Mouse (Mus musculus): Measurements from ENCODE around the gene Sctr. TPM values are rescaled to one million over a fixed set of nuclear protein-coding genes. Genes with fewer than 3 reads are reported as not detected.

Gene Sctr
- polyA plus RNA-seq, 1 experiment: 0.07 TPM

DNA sequence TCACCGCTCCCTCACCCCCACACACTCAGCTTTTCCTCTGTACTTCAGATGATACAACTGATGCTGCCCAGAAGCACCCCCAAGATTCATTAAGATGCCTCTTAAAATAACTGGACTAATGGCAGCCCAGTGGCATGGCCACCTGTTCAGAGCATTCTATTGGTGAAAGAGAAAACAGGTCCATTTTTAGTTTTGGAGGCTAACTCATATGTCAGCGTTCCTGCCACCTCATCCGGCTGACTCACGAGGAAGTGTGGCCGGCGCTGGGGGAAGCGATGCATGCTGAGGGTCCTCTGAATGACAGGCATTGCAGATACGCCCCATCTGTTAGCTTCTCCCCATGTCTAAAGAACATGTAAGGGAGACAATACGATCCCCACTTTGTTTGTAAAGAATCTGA, 31.9 kb downstream of the Sctr start:
- no peak overlapping the region for H3K4me3 ChIP-seq (ENCODE audit: insufficient read depth, poor library complexity, severe bottlenecking)
- no peak overlapping the region for H3ac ChIP-seq (ENCODE audit: control insufficient read depth, insufficient read length, low read depth)
- H3K79me2 ChIP-seq (ENCODE audit: control insufficient read depth, insufficient read depth): no peaks in the 10 kb centered on the region
- TF ChIP-seq USF1 (IDR thresholded peaks at IDR 0.05; ENCODE audit: low read depth) (no peak), MYOD1 (IDR thresholded peaks at IDR 0.05; ENCODE audit: control insufficient read depth, insufficient read length, low read depth) (peak; percentile 88), MYOG (IDR thresholded peaks at IDR 0.05; ENCODE audit: control insufficient read depth, extremely low read depth, insufficient read length) (no peak), FOSL1 (IDR thresholded peaks at IDR 0.05; ENCODE audit: insufficient read depth, low read length, poor library complexity, severe bottlenecking) (no peak), CTCF (IDR thresholded peaks at IDR 0.05; ENCODE audit: control insufficient read depth, insufficient read depth, insufficient read length) (no peak), CEBPB (IDR thresholded peaks at IDR 0.05; ENCODE audit: low read depth) (no peak), MAX (IDR thresholded peaks at IDR 0.05) (peak; percentile 51)
- H3K79me3 ChIP-seq (ENCODE audit: low read depth): no peaks in the 10 kb centered on the region
- no peaks in the 10 kb centered on the region for H3K36me3 ChIP-seq (ENCODE audit: control insufficient read depth, insufficient read depth)
- H3K27me3 ChIP-seq (ENCODE audit: control insufficient read depth, insufficient read depth, insufficient read length): no peaks in the 10 kb centered on the region

DNA sequence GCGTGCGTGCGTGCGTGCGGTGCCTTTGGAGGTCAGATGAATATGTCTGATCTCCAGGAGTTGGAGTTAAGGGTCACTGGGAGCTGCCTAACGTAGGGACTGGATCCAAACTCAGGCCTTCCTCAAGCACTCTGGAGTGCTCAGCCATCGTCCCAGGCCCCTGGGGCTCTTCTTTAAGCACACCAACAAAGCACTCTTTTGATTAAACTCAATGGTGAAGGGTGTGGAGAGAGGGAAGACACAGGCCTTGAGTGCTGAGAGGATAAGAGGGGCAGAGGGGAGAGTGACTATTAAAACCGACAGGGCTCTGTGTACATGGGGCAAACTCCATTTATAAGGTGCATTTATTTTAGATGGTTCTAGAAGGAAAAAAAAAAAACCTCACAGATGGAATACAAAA, 35.7 kb downstream of the Sctr start:
- Histone ChIP-seq H3ac (ENCODE audit: control insufficient read depth, insufficient read length, low read depth) (no peak overlapping the region), H3K79me2 (ENCODE audit: control insufficient read depth, insufficient read depth) (no peaks in the 10 kb centered on the region), H3K79me3 (ENCODE audit: low read depth) (no peaks in the 10 kb centered on the region), H3K4me3 (ENCODE audit: insufficient read depth, poor library complexity, severe bottlenecking) (no peak overlapping the region), H3K27me3 (ENCODE audit: control insufficient read depth, insufficient read depth, insufficient read length) (no peaks in the 10 kb centered on the region), H3K36me3 (ENCODE audit: control insufficient read depth, insufficient read depth) (no peaks in the 10 kb centered on the region)
- TF ChIP-seq FOSL1 (IDR thresholded peaks at IDR 0.05; ENCODE audit: insufficient read depth, low read length, poor library complexity, severe bottlenecking) (no peak), USF1 (IDR thresholded peaks at IDR 0.05; ENCODE audit: low read depth) (no peak), MAX (IDR thresholded peaks at IDR 0.05) (no peak), MYOG (IDR thresholded peaks at IDR 0.05; ENCODE audit: control insufficient read depth, extremely low read depth, insufficient read length) (no peak), CTCF (IDR thresholded peaks at IDR 0.05; ENCODE audit: control insufficient read depth, insufficient read depth, insufficient read length) (no peak), MYOD1 (IDR thresholded peaks at IDR 0.05; ENCODE audit: control insufficient read depth, insufficient read length, low read depth) (no peak), CEBPB (IDR thresholded peaks at IDR 0.05; ENCODE audit: low read depth) (no peak)

DNA sequence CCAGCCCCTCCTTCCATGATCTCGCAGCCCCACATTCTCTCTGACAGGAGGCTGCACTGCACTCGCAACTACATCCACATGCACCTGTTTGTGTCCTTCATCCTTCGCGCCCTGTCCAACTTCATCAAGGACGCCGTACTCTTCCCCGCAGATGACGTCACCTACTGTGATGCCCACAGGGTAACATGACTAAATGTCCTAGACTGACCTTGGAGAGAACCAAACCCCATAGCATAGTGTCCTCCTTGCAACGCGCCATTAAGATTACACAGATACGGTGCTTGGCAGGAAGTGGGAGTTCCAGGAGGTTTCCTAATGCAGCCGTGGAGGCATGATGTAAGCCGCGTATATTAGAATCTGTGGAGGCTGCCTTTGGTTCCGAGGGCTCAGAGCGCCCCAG, 37.9 kb downstream of the Sctr start:
- no peak for TF ChIP-seq MAX (IDR thresholded peaks at IDR 0.05)
- TF ChIP-seq MYOD1 (IDR thresholded peaks at IDR 0.05; ENCODE audit: control insufficient read depth, insufficient read length, low read depth): peak; percentile 97
- no peaks in the 10 kb centered on the region for H3K36me3 ChIP-seq (ENCODE audit: control insufficient read depth, insufficient read depth)
- H3K79me2 ChIP-seq (ENCODE audit: control insufficient read depth, insufficient read depth): no peaks in the 10 kb centered on the region
- no peak overlapping the region for H3K4me3 ChIP-seq (ENCODE audit: insufficient read depth, poor library complexity, severe bottlenecking)
- H3K27me3 ChIP-seq (ENCODE audit: control insufficient read depth, insufficient read depth, insufficient read length): no peaks in the 10 kb centered on the region
- no peak overlapping the region for H3ac ChIP-seq (ENCODE audit: control insufficient read depth, insufficient read length, low read depth)
- no peaks in the 10 kb centered on the region for H3K79me3 ChIP-seq (ENCODE audit: low read depth)

DNA sequence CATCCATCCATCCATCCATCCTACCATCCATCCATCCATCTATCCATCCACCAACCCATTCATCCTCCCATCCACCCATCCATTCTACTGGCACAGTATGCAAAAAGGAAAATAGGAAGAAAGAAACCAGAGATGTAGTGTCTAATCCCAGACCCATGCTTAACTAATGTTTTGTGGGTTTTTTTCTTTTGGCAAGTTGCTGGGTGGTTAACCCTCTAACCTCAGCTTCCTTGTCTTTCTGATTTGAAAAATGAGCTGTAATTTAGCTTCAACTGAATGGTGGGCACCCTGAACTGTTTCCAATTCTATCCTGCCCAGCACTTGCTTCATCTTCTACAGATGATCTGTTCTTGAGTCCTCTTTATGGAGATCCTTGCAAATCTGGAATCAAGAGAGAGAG, 40.6 kb downstream of the Sctr start:
- Histone ChIP-seq H3K79me2 (ENCODE audit: control insufficient read depth, insufficient read depth) (no peaks in the 10 kb centered on the region), H3ac (ENCODE audit: control insufficient read depth, insufficient read length, low read depth) (no peak overlapping the region), H3K36me3 (ENCODE audit: control insufficient read depth, insufficient read depth) (no peaks in the 10 kb centered on the region), H3K4me3 (ENCODE audit: insufficient read depth, poor library complexity, severe bottlenecking) (no peak overlapping the region), H3K27me3 (ENCODE audit: control insufficient read depth, insufficient read depth, insufficient read length) (no peaks in the 10 kb centered on the region), H3K79me3 (ENCODE audit: low read depth) (no peaks in the 10 kb centered on the region)
- TF ChIP-seq USF1 (IDR thresholded peaks at IDR 0.05; ENCODE audit: low read depth) (no peak), MYOD1 (IDR thresholded peaks at IDR 0.05; ENCODE audit: control insufficient read depth, insufficient read length, low read depth) (no peak), CTCF (IDR thresholded peaks at IDR 0.05; ENCODE audit: control insufficient read depth, insufficient read depth, insufficient read length) (no peak), MYOG (IDR thresholded peaks at IDR 0.05; ENCODE audit: control insufficient read depth, extremely low read depth, insufficient read length) (no peak), CEBPB (IDR thresholded peaks at IDR 0.05; ENCODE audit: low read depth) (no peak), MAX (IDR thresholded peaks at IDR 0.05) (no peak)

DNA sequence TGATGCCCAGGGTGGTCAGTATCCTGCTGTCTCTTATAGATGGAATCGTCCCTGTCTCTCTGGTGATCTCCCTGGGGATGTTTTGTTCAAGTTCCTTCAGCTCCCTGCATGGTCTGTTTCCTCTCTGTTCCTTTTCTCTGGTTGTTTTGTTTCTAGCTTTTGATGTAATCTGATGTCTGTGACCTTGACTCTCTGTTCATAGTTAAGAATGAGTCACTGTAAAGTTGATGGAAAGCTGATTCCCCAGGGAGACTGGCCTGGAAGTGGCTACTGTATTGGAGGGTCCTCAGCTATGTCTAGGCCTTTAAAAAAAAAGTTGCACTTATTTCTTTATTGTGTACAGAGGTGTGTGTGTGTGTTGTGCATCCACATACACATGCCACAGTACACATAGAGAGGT, 44.4 kb downstream of the Sctr start:
- TF ChIP-seq MAX (IDR thresholded peaks at IDR 0.05) (no peak), MYOD1 (IDR thresholded peaks at IDR 0.05; ENCODE audit: control insufficient read depth, insufficient read length, low read depth) (no peak), FOSL1 (IDR thresholded peaks at IDR 0.05; ENCODE audit: insufficient read depth, low read length, poor library complexity, severe bottlenecking) (no peak), MYOG (IDR thresholded peaks at IDR 0.05; ENCODE audit: control insufficient read depth, extremely low read depth, insufficient read length) (no peak), CTCF (IDR thresholded peaks at IDR 0.05; ENCODE audit: control insufficient read depth, insufficient read depth, insufficient read length) (no peak), CEBPB (IDR thresholded peaks at IDR 0.05; ENCODE audit: low read depth) (no peak), USF1 (IDR thresholded peaks at IDR 0.05; ENCODE audit: low read depth) (no peak)
- Histone ChIP-seq H3K36me3 (ENCODE audit: control insufficient read depth, insufficient read depth) (no peaks in the 10 kb centered on the region), H3ac (ENCODE audit: control insufficient read depth, insufficient read length, low read depth) (no peak overlapping the region), H3K79me2 (ENCODE audit: control insufficient read depth, insufficient read depth) (no peaks in the 10 kb centered on the region), H3K4me3 (ENCODE audit: insufficient read depth, poor library complexity, severe bottlenecking) (no peak overlapping the region), H3K27me3 (ENCODE audit: control insufficient read depth, insufficient read depth, insufficient read length) (no peaks in the 10 kb centered on the region), H3K79me3 (ENCODE audit: low read depth) (no peaks in the 10 kb centered on the region)

DNA sequence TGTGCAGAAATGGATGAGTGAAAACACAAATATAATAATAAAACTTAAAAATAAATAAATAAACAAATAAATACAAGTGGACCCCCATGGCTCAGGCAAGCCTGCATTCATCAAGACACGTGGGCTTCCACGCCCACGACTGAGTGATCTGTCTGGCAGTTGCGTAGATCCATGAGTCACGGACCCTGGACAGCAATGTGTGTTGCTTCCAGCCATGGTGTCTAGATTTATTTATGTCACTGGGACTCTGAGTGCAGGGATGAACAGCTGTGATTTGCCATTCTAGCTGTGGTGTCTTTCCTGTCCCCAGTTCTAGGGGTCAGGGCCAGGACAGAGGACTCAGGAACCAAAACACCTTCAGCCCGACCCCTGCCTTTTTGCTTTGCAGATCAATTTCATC, 48.3 kb downstream of the Sctr start:
- Histone ChIP-seq H3K79me2 (ENCODE audit: control insufficient read depth, insufficient read depth) (no peaks in the 10 kb centered on the region), H3ac (ENCODE audit: control insufficient read depth, insufficient read length, low read depth) (no peak overlapping the region), H3K79me3 (ENCODE audit: low read depth) (no peaks in the 10 kb centered on the region), H3K4me3 (ENCODE audit: insufficient read depth, poor library complexity, severe bottlenecking) (no peak overlapping the region), H3K36me3 (ENCODE audit: control insufficient read depth, insufficient read depth) (no peaks in the 10 kb centered on the region), H3K27me3 (ENCODE audit: control insufficient read depth, insufficient read depth, insufficient read length) (no peaks in the 10 kb centered on the region)
- TF ChIP-seq MAX (IDR thresholded peaks at IDR 0.05) (peak; percentile 68), CEBPB (IDR thresholded peaks at IDR 0.05; ENCODE audit: low read depth) (no peak), FOSL1 (IDR thresholded peaks at IDR 0.05; ENCODE audit: insufficient read depth, low read length, poor library complexity, severe bottlenecking) (no peak), CTCF (IDR thresholded peaks at IDR 0.05; ENCODE audit: control insufficient read depth, insufficient read depth, insufficient read length) (no peak), MYOD1 (IDR thresholded peaks at IDR 0.05; ENCODE audit: control insufficient read depth, insufficient read length, low read depth) (peak; percentile 84), MYOG (IDR thresholded peaks at IDR 0.05; ENCODE audit: control insufficient read depth, extremely low read depth, insufficient read length) (no peak), USF1 (IDR thresholded peaks at IDR 0.05; ENCODE audit: low read depth) (peak; percentile 75)
